Mouse (Mus musculus) lung, adult 2 months (tissue): ENCODE measurements around the gene Igfbp5. TPM values are rescaled to one million over a fixed set of nuclear protein-coding genes. Genes with fewer than 3 reads are reported as not detected.

ENCODE experiments used
- DNase-seq: peaks from one replicate; pipeline ENCODE4 v3.0.0; 2022
- H3K4me1 ChIP-seq: fragments of 200-500 bp; 2 replicates; pipeline ENCODE4 v1.6.1; 2011; ENCODE audit warnings: low read length; ENCODE audit not compliant: control insufficient read depth, insufficient read depth
- H3K4me3 ChIP-seq: fragments of 200-500 bp; replicated peaks from 2 replicates; pipeline ENCODE3; 2011; ENCODE audit warnings: low read depth, mild to moderate bottlenecking, control low read depth, low read length; ENCODE audit errors: extremely low read depth
- CTCF ChIP-seq: fragments of 200-500 bp; IDR thresholded peaks from 2 replicates; pipeline ENCODE4 v1.5.1; 2011; ENCODE audit warnings: mild to moderate bottlenecking, low read length, control low read depth; ENCODE audit not compliant: insufficient read depth
- POLR2A ChIP-seq: fragments of 200-500 bp; IDR thresholded peaks from 2 replicates; pipeline ENCODE4 v1.6.1; 2011; ENCODE audit warnings: low read depth, mild to moderate bottlenecking, control low read depth, low read length, borderline replicate concordance; ENCODE audit errors: extremely low read depth
- WGBS: fragments of 180-500 bp; shearing (Covaris S2); methylation state at CpG from one replicate; pipeline ENCODE4 v1.1.7; 2018; 5-methylcytosine and 5-hydroxymethylcytosine counted together
- polyA plus RNA-seq: library from polyadenylated mRNA; depleted of rRNA; stranded (reverse); fragments of >200 nt; gene quantifications from 2 replicates; pipeline ENCODE4 v1.2.3, GENCODE M21; 2012

The Igfbp5 gene
- polyA plus RNA-seq, 1 experiment: 118 TPM

DNA sequence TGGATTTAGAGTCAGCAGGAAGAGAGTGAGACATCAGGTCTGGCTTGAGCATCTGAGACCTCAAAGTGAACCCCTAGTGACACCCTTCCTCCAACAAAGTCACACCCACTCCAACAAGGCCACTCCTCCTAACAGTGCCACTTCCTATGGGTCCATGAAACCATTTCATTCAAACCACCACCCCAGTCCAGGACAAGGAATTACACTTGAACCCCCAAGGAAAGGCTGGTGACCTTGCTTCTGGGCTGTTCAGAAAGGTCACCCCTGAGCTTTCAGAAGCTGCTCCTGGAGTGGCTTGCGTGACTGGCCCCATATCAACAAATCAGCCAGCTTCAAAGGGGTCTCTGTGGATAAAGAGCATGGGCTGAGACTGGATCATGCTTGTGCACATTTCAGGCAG lies 20.9 kb downstream of the Igfbp5 start:
- no peak for TF ChIP-seq CTCF
- no peak for TF ChIP-seq POLR2A
- DNase-seq: no peak
- H3K4me1 ChIP-seq: no peaks in the 10 kb centered on the region
- 83% methylated on average over 1 of the region's 1 CpGs for WGBS
- H3K4me3 ChIP-seq: no peak overlapping the region

DNA sequence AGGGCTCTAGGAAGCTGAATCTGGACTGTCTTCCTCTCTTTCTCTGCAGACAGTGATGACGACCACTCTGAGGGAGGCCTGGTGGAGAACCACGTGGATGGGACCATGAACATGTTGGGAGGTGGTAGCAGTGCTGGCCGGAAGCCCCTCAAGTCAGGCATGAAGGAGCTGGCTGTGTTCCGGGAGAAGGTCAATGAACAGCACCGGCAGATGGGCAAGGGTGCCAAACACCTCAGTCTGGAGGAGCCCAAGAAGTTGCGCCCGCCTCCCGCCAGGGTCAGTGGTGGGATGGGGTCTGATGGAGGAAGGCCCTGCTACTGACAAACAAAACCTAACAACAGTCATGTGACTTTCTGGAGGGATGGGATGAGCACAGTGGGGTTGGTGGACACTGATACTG lies 25.6 kb downstream of the Igfbp5 start:
- no peaks in the 10 kb centered on the region for H3K4me1 ChIP-seq
- no peak for DNase-seq
- no peak overlapping the region for H3K4me3 ChIP-seq
- 86% methylated on average over 8 of the region's 8 CpGs for WGBS
- TF ChIP-seq POLR2A (no peak), CTCF (no peak)

DNA sequence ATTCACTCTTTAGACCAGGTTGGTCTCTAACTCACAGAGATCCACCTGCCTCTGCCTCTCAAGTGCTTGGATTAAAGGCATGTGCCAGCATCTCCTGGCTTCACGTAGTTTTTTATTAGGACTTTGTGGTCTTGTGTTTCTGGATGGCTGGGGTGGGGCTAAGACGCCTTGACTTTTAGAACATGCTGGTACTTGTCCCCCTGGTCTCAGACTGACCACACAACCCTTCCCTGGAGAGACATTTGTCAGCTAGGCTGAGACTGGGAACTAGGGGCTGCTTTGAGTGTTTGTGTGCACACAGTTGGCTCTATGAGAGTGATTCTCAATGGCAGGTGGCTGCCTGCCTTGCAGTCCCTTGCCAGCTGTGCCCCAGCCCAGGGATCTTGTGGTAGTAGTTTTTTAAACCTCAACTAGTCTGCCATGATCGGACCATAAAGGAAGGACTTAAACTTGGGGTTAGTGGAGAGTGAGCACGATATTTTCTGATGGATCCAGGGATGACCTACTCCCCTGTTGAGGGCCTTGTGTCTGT lies 26.8 kb downstream of the Igfbp5 start:
- H3K4me3 ChIP-seq: no peak overlapping the region
- H3K4me1 ChIP-seq: no peaks in the 10 kb centered on the region
- WGBS: 84% methylated on average over 4 of the region's 4 CpGs
- TF ChIP-seq POLR2A (no peak), CTCF (no peak)
- no peak for DNase-seq

DNA sequence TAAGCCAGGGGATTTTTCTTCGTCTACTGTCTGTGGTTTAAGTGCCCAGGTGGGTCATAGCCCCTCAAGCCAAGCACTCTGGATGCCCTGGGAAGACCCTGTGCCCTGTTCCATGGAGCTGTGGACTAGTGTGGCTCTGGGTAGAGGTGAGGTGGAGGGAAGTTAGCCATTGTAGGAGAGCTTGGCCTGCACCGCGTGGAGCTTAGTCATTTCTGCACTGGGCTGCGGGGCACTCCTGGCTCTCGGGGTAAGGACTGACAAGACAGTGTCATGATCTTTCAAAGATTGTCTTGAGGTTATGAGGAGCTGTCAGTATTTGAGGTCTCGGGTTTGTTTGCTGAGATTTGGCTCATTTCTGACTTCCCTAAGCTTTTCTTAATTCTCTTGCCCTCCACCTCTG lies 30.0 kb downstream of the Igfbp5 start:
- 92% methylated on average over 6 of the region's 6 CpGs for WGBS
- DNase-seq: no peak
- no peaks in the 10 kb centered on the region for H3K4me1 ChIP-seq
- no peak overlapping the region for H3K4me3 ChIP-seq
- TF ChIP-seq POLR2A (no peak), CTCF (no peak)

DNA sequence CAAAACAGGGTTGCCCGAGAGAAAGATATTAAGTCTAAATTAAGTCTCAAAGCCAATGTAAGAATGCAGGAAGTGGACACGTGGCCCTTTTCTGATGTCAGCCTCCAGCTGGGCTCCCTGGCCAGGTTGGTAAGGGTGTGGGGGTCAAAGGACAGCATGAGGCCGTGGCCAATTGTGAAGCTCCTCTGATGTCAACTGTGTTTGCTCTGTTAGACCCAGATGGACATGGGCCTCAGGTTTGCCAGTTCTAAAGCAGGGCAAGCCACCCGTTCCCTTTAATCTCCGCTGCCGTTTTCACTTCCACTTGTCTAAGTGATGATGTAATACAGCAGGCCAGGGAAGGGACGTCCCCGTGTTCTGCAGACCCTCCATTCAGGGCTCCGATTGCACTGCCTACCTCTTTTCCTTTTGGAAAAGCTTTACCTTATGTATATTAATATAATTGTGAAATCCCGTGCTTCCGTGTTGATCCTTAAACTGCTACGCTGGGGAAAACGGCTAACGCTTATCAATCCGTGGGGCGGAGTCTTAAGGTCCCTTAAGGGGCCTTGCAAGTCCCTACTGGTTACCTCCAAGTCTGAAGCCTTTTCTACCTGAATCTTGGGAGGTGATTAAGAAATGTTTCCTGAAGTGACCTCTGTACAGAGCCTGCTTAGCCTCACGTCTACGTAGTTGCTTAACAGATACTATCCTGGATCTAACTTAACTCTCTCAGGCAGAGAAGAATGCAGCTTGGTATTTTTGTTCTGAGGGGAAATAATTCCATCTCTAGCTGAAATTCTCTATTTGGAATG lies 31.8 kb downstream of the Igfbp5 start:
- Histone ChIP-seq H3K4me1 (no peaks in the 10 kb centered on the region), H3K4me3 (no peak overlapping the region)
- TF ChIP-seq CTCF (no peak), POLR2A (no peak)
- 62% methylated on average over 18 of the region's 18 CpGs for WGBS
- DNase-seq: no peak

DNA sequence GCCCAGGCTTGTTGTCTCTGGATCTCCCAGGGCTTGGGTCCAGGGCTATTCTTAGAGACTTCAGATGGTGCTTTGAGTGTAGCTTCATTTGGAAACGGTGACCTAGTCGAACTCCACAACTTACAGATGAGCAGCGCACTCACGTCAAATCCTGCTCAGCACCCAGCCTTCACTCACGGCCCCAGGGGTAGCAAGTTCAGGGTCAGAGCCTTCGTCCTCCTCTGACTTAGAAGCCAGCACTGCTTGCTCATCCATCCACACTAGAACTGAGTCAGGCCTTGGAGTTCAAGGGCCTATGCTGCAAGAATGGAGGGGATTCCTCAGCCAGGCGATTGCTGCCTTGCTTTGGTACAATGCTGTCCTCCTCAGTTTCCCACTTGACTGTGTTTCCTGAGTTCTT lies 34.9 kb downstream of the Igfbp5 start:
- 82% methylated on average over 7 of the region's 7 CpGs for WGBS
- no peak for DNase-seq
- TF ChIP-seq CTCF: no peak
- TF ChIP-seq POLR2A: no peak
- Histone ChIP-seq H3K4me3 (no peak overlapping the region), H3K4me1 (no peaks in the 10 kb centered on the region)

DNA sequence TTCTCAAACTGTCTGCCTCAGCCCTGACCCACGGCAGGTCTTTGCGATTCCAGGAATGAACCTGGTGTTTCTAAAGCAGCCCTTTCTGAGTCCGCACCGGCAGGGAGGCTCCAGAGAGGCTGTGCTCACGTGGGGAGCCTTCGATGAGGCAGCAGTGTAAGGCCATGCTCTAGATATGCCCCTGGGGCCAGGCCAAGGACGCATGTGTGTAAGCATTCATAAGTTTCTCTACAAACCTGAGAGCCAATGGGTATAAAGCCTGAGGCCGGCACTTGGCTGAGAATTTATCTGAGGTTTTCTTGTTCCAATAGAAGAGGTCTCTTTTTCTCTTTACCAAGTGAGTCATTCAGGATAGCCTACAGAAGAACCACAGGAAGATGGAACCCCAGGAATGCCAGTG lies 35.3 kb downstream of the Igfbp5 start:
- no peak for TF ChIP-seq POLR2A
- no peak for TF ChIP-seq CTCF
- H3K4me3 ChIP-seq: no peak overlapping the region
- WGBS: 70% methylated on average over 8 of the region's 8 CpGs

DNA sequence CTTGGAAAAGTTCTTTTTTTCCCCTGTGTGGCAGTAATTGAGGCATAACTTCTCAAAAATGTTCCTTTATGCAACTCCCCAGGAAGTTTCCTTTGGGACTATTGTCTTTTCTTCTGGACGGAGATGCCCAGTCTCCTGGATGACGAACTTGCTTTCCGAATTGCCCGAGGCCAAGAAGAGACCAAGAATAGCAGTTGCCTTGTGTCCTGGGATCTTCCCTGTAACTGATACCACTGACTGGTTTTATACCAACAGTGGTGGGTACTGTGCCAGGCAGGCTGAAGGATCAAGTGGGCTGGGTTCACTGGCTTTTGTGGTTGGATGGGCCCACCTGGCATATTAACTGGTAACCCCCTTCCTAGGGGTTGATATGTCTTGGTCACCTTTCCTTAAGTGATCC lies 41.1 kb downstream of the Igfbp5 start:
- Histone ChIP-seq H3K4me1 (no peaks in the 10 kb centered on the region), H3K4me3 (no peak overlapping the region)
- DNase-seq: no peak
- 82% methylated on average over 4 of the region's 4 CpGs for WGBS
- TF ChIP-seq CTCF (no peak), POLR2A (no peak)

More for the DNA sequence above, 35.3 kb downstream of the Igfbp5 start:
- DNase-seq: no peak
- H3K4me1 ChIP-seq: no peaks in the 10 kb centered on the region

DNA sequence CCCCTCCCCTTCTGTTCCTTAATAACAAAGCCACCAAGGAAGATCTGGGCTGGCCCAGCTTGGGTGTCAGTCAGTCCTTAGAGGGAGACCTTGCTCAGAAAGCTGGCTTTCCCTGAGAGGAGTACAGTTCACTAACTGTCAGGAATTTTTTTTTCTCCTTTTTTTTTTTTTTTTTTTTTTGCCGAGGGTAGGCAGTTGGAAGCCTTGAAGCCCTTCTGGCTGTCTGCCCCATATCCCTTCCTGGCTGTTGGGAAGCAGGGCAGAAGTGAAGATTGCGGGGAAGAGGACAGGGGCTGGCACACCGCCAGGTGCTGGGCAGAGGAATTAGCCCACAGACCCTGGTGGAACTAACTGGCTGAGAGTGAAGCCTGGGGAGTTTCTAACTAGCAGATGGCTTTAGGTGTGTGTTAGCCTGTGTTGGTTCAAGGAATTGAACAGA lies 42.0 kb downstream of the Igfbp5 start:
- TF ChIP-seq POLR2A: no peak
- TF ChIP-seq CTCF: no peak
- WGBS: 35% methylated on average over 3 of the region's 3 CpGs
- Histone ChIP-seq H3K4me3 (no peak overlapping the region), H3K4me1 (no peaks in the 10 kb centered on the region)
- DNase-seq: no peak

DNA sequence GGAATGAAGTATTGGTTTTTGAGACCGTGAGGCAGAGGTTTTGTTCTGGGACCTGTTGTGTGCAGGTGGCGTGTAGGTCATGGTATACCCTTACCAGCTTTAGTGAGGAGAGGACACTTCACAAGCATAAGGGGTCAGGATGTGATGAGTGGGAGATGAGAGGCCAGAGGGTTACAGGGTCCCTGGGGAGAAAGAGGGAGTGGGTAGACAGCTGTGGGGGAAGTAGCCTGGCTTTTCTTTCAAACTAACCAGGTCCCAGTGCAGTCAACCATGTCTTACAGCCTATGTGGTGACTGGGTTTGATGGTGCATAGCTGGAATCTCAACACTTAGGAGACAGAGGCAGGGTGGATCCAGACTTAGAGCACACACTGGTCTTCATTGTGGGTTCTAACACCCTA lies 44.2 kb downstream of the Igfbp5 start:
- Histone ChIP-seq H3K4me3 (no peak overlapping the region), H3K4me1 (no peaks in the 10 kb centered on the region)
- TF ChIP-seq CTCF (no peak), POLR2A (no peak)
- DNase-seq: no peak
- WGBS: 87% methylated on average over 2 of the region's 2 CpGs

DNA sequence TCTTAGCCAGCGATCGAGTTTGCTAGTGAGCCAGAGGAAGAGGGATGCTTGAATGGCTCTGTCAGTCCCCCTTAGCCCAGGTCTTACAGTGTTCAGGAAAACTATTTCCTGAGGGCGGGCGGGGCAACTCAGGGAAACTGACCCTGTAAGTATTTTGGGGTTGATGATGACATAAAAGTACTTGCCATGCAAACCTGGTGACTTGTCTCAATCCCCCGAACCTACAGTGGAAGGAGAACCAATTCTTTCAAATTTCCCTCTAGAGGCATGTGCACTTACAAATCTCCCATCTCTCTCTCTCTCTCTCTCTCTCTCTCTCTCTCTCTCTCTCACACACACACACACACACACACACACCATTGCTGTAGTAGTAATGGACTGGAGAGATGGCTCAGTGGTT lies 45.8 kb downstream of the Igfbp5 start:
- whole genome bisulfite sequencing: 87% methylated on average over 5 of the region's 5 CpGs
- no peak for DNase-seq

More for the DNA sequence above, 45.8 kb downstream of the Igfbp5 start:
- Histone ChIP-seq H3K4me3 (no peak overlapping the region), H3K4me1 (no peaks in the 10 kb centered on the region)
- TF ChIP-seq CTCF (no peak), POLR2A (no peak)
